Mouse (Mus musculus) limb, embryonic 10.5 days (tissue): ENCODE data around the gene Vps54. TPM values are rescaled to one million over a fixed set of nuclear protein-coding genes. Genes with fewer than 3 reads are reported as not detected.
"Not testable (repeated sequence)": the region's sequence is repeated elsewhere in the genome, so short reads cannot be mapped to it uniquely, and the experiment has no call there.

Experiments used
- DNase-seq: peaks from one replicate; pipeline ENCODE4 v3.0.0-alpha.2; 2017; ENCODE audit warnings: low spot score
- H3K27ac ChIP-seq: fragments of 300-500 bp; sonication (generic); 2 replicates; pipeline ENCODE4 v1.5.1; 2016; ENCODE audit warnings: mild to moderate bottlenecking
- H3K27me3 ChIP-seq: fragments of 300-500 bp; sonication (generic); 2 replicates; pipeline ENCODE4 v1.6.1; 2016; ENCODE audit warnings: low read depth, mild to moderate bottlenecking; ENCODE audit not compliant: poor library complexity, severe bottlenecking
- H3K36me3 ChIP-seq: fragments of 300-500 bp; sonication (generic); 2 replicates; pipeline ENCODE4 v1.6.1; 2016; ENCODE audit warnings: mild to moderate bottlenecking, moderate library complexity
- H3K4me1 ChIP-seq: fragments of 300-500 bp; sonication (generic); 2 replicates; pipeline ENCODE4 v1.6.1; 2016
- H3K4me3 ChIP-seq: fragments of 300-500 bp; sonication (generic); 2 replicates; pipeline ENCODE4 v1.5.1; 2016; ENCODE audit warnings: mild to moderate bottlenecking, moderate library complexity
- H3K9me3 ChIP-seq: fragments of 300-500 bp; sonication (generic); replicated peaks from 2 replicates; pipeline ENCODE4 v1.6.1; 2016; ENCODE audit warnings: mild to moderate bottlenecking
- WGBS: fragments of 180-500 bp; shearing (Covaris S2); methylation state at CpG from one replicate; pipeline ENCODE4 v1.1.7; 2016; 5-methylcytosine and 5-hydroxymethylcytosine counted together
- polyA plus RNA-seq: library from polyadenylated mRNA; unstranded; fragments of >200 nt; fragmentation: Nextera tagmentation; extraction: Ambion mirVana; gene quantifications from 2 replicates; pipeline ENCODE4 v1.2.1, GENCODE M21; 2016

Gene Vps54
- polyA plus RNA-seq, 1 experiment from 2014 or later: 12.4 TPM

GRCm38 (mm10) chr11:21258611-21259010 lies 19.5 kb downstream of the Vps54 start:
- not testable (repeated sequence) for H3K27ac ChIP-seq, H3K4me3 ChIP-seq, H3K27me3 ChIP-seq, H3K36me3 ChIP-seq, H3K4me1 ChIP-seq, H3K9me3 ChIP-seq, DNase-seq
- 97% methylated on average over 10 of the region's 10 CpGs for WGBS

GRCm38 (mm10) chr11:21265423-21265822 lies 26.3 kb downstream of the Vps54 start:
- H3K36me3 ChIP-seq: peaks cover 62% of the 10 kb centered on the region
- no peak overlapping the region for H3K4me3 ChIP-seq
- no peak for DNase-seq
- 93% methylated on average over 3 of the region's 3 CpGs for WGBS
- no peaks in the 10 kb centered on the region for H3K27me3 ChIP-seq
- H3K27ac ChIP-seq: no peak overlapping the region
- no peaks in the 10 kb centered on the region for H3K9me3 ChIP-seq
- no peaks in the 10 kb centered on the region for H3K4me1 ChIP-seq

- WGBS: 87% methylated on average over 2 of the region's 2 CpGs
- Histone ChIP-seq H3K4me3 (no peak overlapping the region), H3K27me3 (no peaks in the 10 kb centered on the region)
Measured at GRCm38 (mm10) chr11:21276151-21276550, 37.1 kb downstream of the Vps54 start.

GRCm38 (mm10) chr11:21286391-21286790 lies 47.3 kb downstream of the Vps54 start:
- Histone ChIP-seq H3K27me3 (no peaks in the 10 kb centered on the region), H3K36me3 (peaks cover 18% of the 10 kb centered on the region), H3K4me1 (no peaks in the 10 kb centered on the region), H3K9me3 (no peaks in the 10 kb centered on the region), H3K27ac (no peak overlapping the region), H3K4me3 (no peak overlapping the region)
- 90% methylated on average over 3 of the region's 3 CpGs for WGBS
- DNase-seq: no peak

More at GRCm38 (mm10) chr11:21276151-21276550, 37.1 kb downstream of the Vps54 start:
- DNase-seq: no peak
- Histone ChIP-seq H3K36me3 (peaks cover 51% of the 10 kb centered on the region), H3K9me3 (no peaks in the 10 kb centered on the region), H3K4me1 (no peaks in the 10 kb centered on the region), H3K27ac (no peak overlapping the region)

- 96% methylated on average over 2 of the region's 2 CpGs for WGBS
- H3K27ac ChIP-seq, DNase-seq, H3K27me3 ChIP-seq, H3K4me3 ChIP-seq, H3K9me3 ChIP-seq, H3K4me1 ChIP-seq: not testable (repeated sequence)
- peaks cover 25% of the 10 kb centered on the region for H3K36me3 ChIP-seq
Measured at GRCm38 (mm10) chr11:21288153-21288552, 49.1 kb downstream of the Vps54 start.

GRCm38 (mm10) chr11:21295486-21295885 lies 56.4 kb downstream of the Vps54 start:
- no peaks in the 10 kb centered on the region for H3K4me1 ChIP-seq
- H3K36me3 ChIP-seq: peaks cover 46% of the 10 kb centered on the region
- no peaks in the 10 kb centered on the region for H3K27me3 ChIP-seq
- no peak overlapping the region for H3K4me3 ChIP-seq
- DNase-seq: no peak
- 93% methylated on average over 5 of the region's 5 CpGs for WGBS
- no peak overlapping the region for H3K27ac ChIP-seq
- no peaks in the 10 kb centered on the region for H3K9me3 ChIP-seq

GRCm38 (mm10) chr11:21303619-21304018 lies 64.5 kb downstream of the Vps54 start:
- H3K36me3 ChIP-seq: peaks cover 55% of the 10 kb centered on the region
- DNase-seq: no peak
- H3K9me3 ChIP-seq: no peaks in the 10 kb centered on the region
- H3K27ac ChIP-seq: no peak overlapping the region
- 83% methylated on average over 3 of the region's 3 CpGs for WGBS
- no peaks in the 10 kb centered on the region for H3K4me1 ChIP-seq
- H3K27me3 ChIP-seq: no peaks in the 10 kb centered on the region
- no peak overlapping the region for H3K4me3 ChIP-seq

GRCm38 (mm10) chr11:21307078-21307668 lies 68.1 kb downstream of the Vps54 start:
- Histone ChIP-seq H3K9me3 (no peaks in the 10 kb centered on the region), H3K27ac (no peak overlapping the region), H3K27me3 (no peaks in the 10 kb centered on the region), H3K4me1 (no peaks in the 10 kb centered on the region), H3K4me3 (no peak overlapping the region), H3K36me3 (peaks cover 42% of the 10 kb centered on the region)
- no peak for DNase-seq
- WGBS: 94% methylated on average over 5 of the region's 5 CpGs

- Histone ChIP-seq H3K27me3 (no peaks in the 10 kb centered on the region), H3K9me3 (no peaks in the 10 kb centered on the region), H3K4me3 (no peak overlapping the region), H3K4me1 (no peaks in the 10 kb centered on the region), H3K36me3 (peaks cover 47% of the 10 kb centered on the region), H3K27ac (no peak overlapping the region)
- peak; percentile 40 for DNase-seq
- 86% methylated on average over 5 of the region's 5 CpGs for WGBS
Measured at GRCm38 (mm10) chr11:21308119-21308518, 69.0 kb downstream of the Vps54 start.

GRCm38 (mm10) chr11:21309516-21309915 lies 70.4 kb downstream of the Vps54 start:
- 82% methylated on average over 6 of the region's 6 CpGs for WGBS
- Histone ChIP-seq H3K27me3 (no peaks in the 10 kb centered on the region), H3K27ac (no peak overlapping the region), H3K4me1 (no peaks in the 10 kb centered on the region), H3K4me3 (no peak overlapping the region), H3K36me3 (peaks cover 56% of the 10 kb centered on the region), H3K9me3 (no peaks in the 10 kb centered on the region)
- DNase-seq: no peak

- no peak for DNase-seq
- Histone ChIP-seq H3K4me1 (no peaks in the 10 kb centered on the region), H3K36me3 (peaks cover 67% of the 10 kb centered on the region), H3K9me3 (no peaks in the 10 kb centered on the region), H3K27me3 (no peaks in the 10 kb centered on the region), H3K4me3 (no peak overlapping the region), H3K27ac (no peak overlapping the region)
- 90% methylated on average over 9 of the region's 9 CpGs for WGBS
Measured at GRCm38 (mm10) chr11:21313922-21314657, 75.0 kb downstream of the Vps54 start.

GRCm38 (mm10) chr11:21321577-21321976 lies 82.5 kb downstream of the Vps54 start:
- WGBS: 85% methylated on average over 3 of the region's 3 CpGs
- no peaks in the 10 kb centered on the region for H3K9me3 ChIP-seq
- H3K4me1 ChIP-seq: no peaks in the 10 kb centered on the region
- H3K36me3 ChIP-seq: peaks cover 72% of the 10 kb centered on the region
- no peak for DNase-seq
- no peak overlapping the region for H3K27ac ChIP-seq
- no peaks in the 10 kb centered on the region for H3K27me3 ChIP-seq
- no peak overlapping the region for H3K4me3 ChIP-seq

GRCm38 (mm10) chr11:21322349-21322748 lies 83.3 kb downstream of the Vps54 start:
- no peak overlapping the region for H3K27ac ChIP-seq
- 84% methylated on average over 3 of the region's 3 CpGs for WGBS
- H3K27me3 ChIP-seq: no peaks in the 10 kb centered on the region
- H3K4me1 ChIP-seq: no peaks in the 10 kb centered on the region
- no peaks in the 10 kb centered on the region for H3K9me3 ChIP-seq
- peaks cover 69% of the 10 kb centered on the region for H3K36me3 ChIP-seq
- no peak overlapping the region for H3K4me3 ChIP-seq
- no peak for DNase-seq
